Mouse (Mus musculus) hindbrain, embryonic 16.5 days (tissue): ENCODE measurements around the gene Cntn2. TPM values are rescaled to one million over a fixed set of nuclear protein-coding genes. Genes with fewer than 3 reads are reported as not detected.

Source experiments
- polyA plus RNA-seq: library from polyadenylated mRNA; unstranded; fragments of >200 nt; fragmentation: Nextera tagmentation; extraction: Ambion mirVana; gene quantifications from 2 replicates; pipeline ENCODE4 v1.2.1, GENCODE M21; 2015

Cntn2 gene
- polyA plus RNA-seq, 1 experiment from 2014 or later: 24.3 TPM

Other genes starting within 250 kb of the Cntn2 start
- gene Klhdc8a, start 244.6 kb downstream of the Cntn2 start, polyA plus RNA-seq: 8.3 and 10.0 TPM in 2 replicates
- 11.1 and 12.8 TPM in 2 replicates for gene Nuak2, start 227.1 kb downstream of the Cntn2 start, polyA plus RNA-seq
- 26.6 and 35.5 TPM in 2 replicates for gene Tmcc2, start 152.0 kb downstream of the Cntn2 start, polyA plus RNA-seq
- 7.9 and 9.7 TPM in 2 replicates for gene Dstyk, start 125.7 kb downstream of the Cntn2 start, polyA plus RNA-seq
- 36.4 and 45.2 TPM in 2 replicates for gene Rbbp5, start 65.9 kb downstream of the Cntn2 start, polyA plus RNA-seq
- 0.56 and 0.95 TPM in 2 replicates for gene Tmem81, start 37.0 kb downstream of the Cntn2 start, polyA plus RNA-seq
- gene Nfasc, start 198.5 kb upstream of the Cntn2 start, polyA plus RNA-seq: 36.1 and 40.0 TPM in 2 replicates